In genomic region chr3:135491102-135491501, GRCm38 (mm10) we compare ENCODE assay signal across 24 mouse cellular contexts. TPM values are rescaled to one million over a fixed set of nuclear protein-coding genes. Genes with fewer than 3 reads are reported as not detected.
DNase-seq lines count a peak whose midpoint lies in the region; ATAC-seq and TF ChIP-seq lines count a peak whose summit lies in the region.
"Had no signal": no experiment of that assay in that cellular context is flagged by ENCODE, and none has a peak within 500 bp of the region (broad histone marks: within the 10 kb centered on the region; RNA-seq: fewer than 3 reads in every experiment).

No protein-coding gene starts in this region.

- no peaks in the 10 kb centered on the region for H3K36me3 ChIP-seq in kidney, adult 2 months (ENCODE audit: control insufficient read depth, insufficient read depth, low read length)
- no peaks in the 10 kb centered on the region for H3K36me3 ChIP-seq in limb, embryonic 11.5 days (ENCODE audit: control insufficient read depth, insufficient read depth, low read length)
- H3K36me3 ChIP-seq in limb, embryonic 10.5 days = no peaks in the 10 kb centered on the region
- H3K36me3 ChIP-seq in intestine, embryonic 16.5 days (ENCODE audit: control insufficient read depth, insufficient read depth, low read length) = no peaks in the 10 kb centered on the region; the same call in 1 of the 2 replicates
- H3K36me3 ChIP-seq in stomach, embryonic 16.5 days (ENCODE audit: control insufficient read depth, insufficient read depth, low read length) = no peaks in the 10 kb centered on the region
- no peaks in the 10 kb centered on the region for H3K36me3 ChIP-seq in thymus, adult 2 months (ENCODE audit: control insufficient read depth, insufficient read depth, low read length)
- H3K36me3 ChIP-seq: embryonic facial prominence, embryonic 13.5 days; forebrain, embryonic 12.5 days; hindbrain, embryonic 10.5 days had no signal

- H3K27me3 ChIP-seq in kidney, adult 2 months (replicated peaks; ENCODE audit: control insufficient read depth, insufficient read depth, low read length) = no peaks in the 10 kb centered on the region
- H3K27me3 ChIP-seq in limb, embryonic 11.5 days (ENCODE audit: control insufficient read depth, insufficient read depth, low read length) = no peaks in the 10 kb centered on the region
- H3K27me3 ChIP-seq in limb, embryonic 10.5 days (ENCODE audit: low read depth, poor library complexity, severe bottlenecking) = peaks cover 9% of the 10 kb centered on the region; the same call in 1 of the 2 replicates
- no peaks in the 10 kb centered on the region for H3K27me3 ChIP-seq in intestine, embryonic 16.5 days (replicated peaks; ENCODE audit: control insufficient read depth, insufficient read depth, low read length)
- no peaks in the 10 kb centered on the region for H3K27me3 ChIP-seq in stomach, embryonic 16.5 days (ENCODE audit: control insufficient read depth, insufficient read depth, low read length)
- H3K27me3 ChIP-seq in thymus, adult 2 months (ENCODE audit: control insufficient read depth, insufficient read depth, low read length) = no peaks in the 10 kb centered on the region
- H3K27me3 ChIP-seq: CH12.LX; forebrain, embryonic 12.5 days; heart, embryonic 15.5 days; Patski had no signal

- peaks cover 21% of the 10 kb centered on the region for H3K4me1 ChIP-seq in kidney, adult 2 months (ENCODE audit: control insufficient read depth, insufficient read depth, low read length)
- H3K4me1 ChIP-seq in limb, embryonic 11.5 days (ENCODE audit: control insufficient read depth, insufficient read depth, low read length) = no peaks in the 10 kb centered on the region
- H3K4me1 ChIP-seq in limb, embryonic 10.5 days = peaks cover 1% of the 10 kb centered on the region; the same call in 1 of the 2 replicates
- no peaks in the 10 kb centered on the region for H3K4me1 ChIP-seq in intestine, embryonic 16.5 days (ENCODE audit: control insufficient read depth, insufficient read depth, low read length)
- H3K4me1 ChIP-seq in stomach, embryonic 16.5 days (ENCODE audit: control insufficient read depth, insufficient read depth, low read length) = no peaks in the 10 kb centered on the region
- no peaks in the 10 kb centered on the region; the same call in 1 of the 2 replicates for H3K4me1 ChIP-seq in thymus, adult 2 months (replicated peaks; ENCODE audit: control insufficient read depth, insufficient read depth, low read length)
- H3K4me1 ChIP-seq: embryonic facial prominence, embryonic 13.5 days; forebrain, embryonic 12.5 days had no signal

- H3K9ac ChIP-seq in limb, embryonic 11.5 days (ENCODE audit: low read length) = no peak overlapping the region
- H3K9ac ChIP-seq in intestine, embryonic 16.5 days (ENCODE audit: low read depth, low read length) = no peak overlapping the region
- H3K9ac ChIP-seq in stomach, embryonic 16.5 days (ENCODE audit: low read length) = no peak overlapping the region
- H3K9ac ChIP-seq: embryonic facial prominence, embryonic 13.5 days; forebrain, embryonic 12.5 days; heart, embryonic 15.5 days had no signal

- no peak for ATAC-seq in limb, embryonic 11.5 days (ENCODE audit: insufficient number of reproducible peaks, low FRiP score, low TSS enrichment, low read depth)
- peak; percentile 40 for ATAC-seq in intestine, embryonic 16.5 days
- ATAC-seq in stomach, embryonic 16.5 days (ENCODE audit: insufficient read depth, low FRiP score) = peak; percentile 47; the same call in 1 of the 2 replicates
- ATAC-seq: activated CD4-positive, CD25-positive, alpha-beta regulatory T cell, adult 4 months; forebrain, embryonic 16.5 days; Patski had no signal

- TF ChIP-seq CTCF in kidney, adult 2 months (conservative IDR thresholded peaks at IDR 0.05; ENCODE audit: insufficient read depth, insufficient read length, low read depth, low read length) = no peak
- no peak for TF ChIP-seq CTCF in thymus, adult 2 months (IDR thresholded peaks at IDR 0.05; ENCODE audit: borderline replicate concordance, control insufficient read depth, extremely low read depth, insufficient read depth, low read length, poor library complexity)

- WGBS in kidney, adult 2 months = 49% methylated on average over 6 of the region's 6 CpGs
- WGBS in limb, embryonic 11.5 days = 84% methylated on average over 6 of the region's 6 CpGs
- WGBS in limb, embryonic 10.5 days = 86% methylated on average over 6 of the region's 6 CpGs
- 91% methylated on average over 6 of the region's 6 CpGs for WGBS in intestine, embryonic 16.5 days
- 70% methylated on average over 6 of the region's 6 CpGs for WGBS in stomach, embryonic 16.5 days
- 95% methylated on average over 6 of the region's 6 CpGs for WGBS in thymus, adult 2 months

- H3K9me3 ChIP-seq in limb, embryonic 11.5 days (ENCODE audit: control insufficient read depth, low read length) = no peaks in the 10 kb centered on the region
- no peaks in the 10 kb centered on the region for H3K9me3 ChIP-seq in limb, embryonic 10.5 days (replicated peaks)
- no peaks in the 10 kb centered on the region for H3K9me3 ChIP-seq in intestine, embryonic 16.5 days (ENCODE audit: control insufficient read depth, low read length)
- no peaks in the 10 kb centered on the region for H3K9me3 ChIP-seq in stomach, embryonic 16.5 days (replicated peaks; ENCODE audit: control insufficient read depth, low read length)
- H3K9me3 ChIP-seq: embryonic facial prominence, embryonic 13.5 days; forebrain, embryonic 12.5 days; heart, embryonic 15.5 days; hindbrain, embryonic 10.5 days had no signal

- peak overlapping the region; percentile 92 for H3K27ac ChIP-seq in kidney, adult 2 months (ENCODE audit: insufficient read depth, low read depth, low read length)
- H3K27ac ChIP-seq in limb, embryonic 11.5 days (replicated peaks; ENCODE audit: low read depth, low read length) = no peak overlapping the region
- H3K27ac ChIP-seq in limb, embryonic 10.5 days = no peak overlapping the region
- H3K27ac ChIP-seq in intestine, embryonic 16.5 days (ENCODE audit: low read length) = no peak overlapping the region
- no peak overlapping the region for H3K27ac ChIP-seq in stomach, embryonic 16.5 days (ENCODE audit: low read length)
- no peak overlapping the region for H3K27ac ChIP-seq in thymus, adult 2 months (ENCODE audit: control insufficient read depth, insufficient read depth, low read length)
- H3K27ac ChIP-seq: embryonic facial prominence, embryonic 13.5 days; forebrain, embryonic 12.5 days; heart, adult 2 months; heart, embryonic 15.5 days; hindbrain, embryonic 10.5 days had no signal

- H3K4me3 ChIP-seq in kidney, adult 2 months (ENCODE audit: insufficient read depth, low read depth, low read length) = no peak overlapping the region
- H3K4me3 ChIP-seq in limb, embryonic 11.5 days (ENCODE audit: low read depth, low read length) = no peak overlapping the region
- no peak overlapping the region for H3K4me3 ChIP-seq in limb, embryonic 10.5 days
- H3K4me3 ChIP-seq in intestine, embryonic 16.5 days (ENCODE audit: low read length) = no peak overlapping the region
- no peak overlapping the region for H3K4me3 ChIP-seq in stomach, embryonic 16.5 days (replicated peaks; ENCODE audit: low read length)
- no peak overlapping the region for H3K4me3 ChIP-seq in thymus, adult 2 months (ENCODE audit: control insufficient read depth, insufficient read depth, low read length)
- H3K4me3 ChIP-seq: embryonic facial prominence, embryonic 13.5 days; forebrain, embryonic 12.5 days; heart, adult 2 months; heart, embryonic 15.5 days; hindbrain, embryonic 10.5 days had no signal

- peak; percentile 58 for DNase-seq in kidney, adult 2 months
- DNase-seq in kidney, adult 18-20 months = no peak
- no peak for DNase-seq in limb, embryonic 11.5 days (ENCODE audit: low spot score)
- no peak for DNase-seq in limb, embryonic 10.5 days (ENCODE audit: low spot score)
- no peak for DNase-seq in thymus, adult 2 months
- no peak for DNase-seq in spleen, adult 18-20 months
- DNase-seq: adrenal gland, postnatal 25 days; cerebellum, adult 18-20 months; cerebellum, adult 9-11 months; cerebellum, postnatal 36 days; gastrocnemius, postnatal 10 days; heart, adult 2 months; heart, postnatal 14 days had no signal

- peak overlapping the region; percentile 4; the same call in 1 of the 2 replicates for H3K4me2 ChIP-seq in limb, embryonic 11.5 days (ENCODE audit: low read depth, severe bottlenecking)
- no peak overlapping the region for H3K4me2 ChIP-seq in intestine, embryonic 16.5 days (ENCODE audit: low read depth, low read length)
- no peak overlapping the region for H3K4me2 ChIP-seq in stomach, embryonic 16.5 days (ENCODE audit: low read depth, low read length)
- H3K4me2 ChIP-seq: embryonic facial prominence, embryonic 13.5 days; forebrain, embryonic 12.5 days; heart, embryonic 11.5 days; heart, embryonic 15.5 days had no signal

- TF ChIP-seq POLR2A in kidney, adult 2 months (IDR thresholded peaks at IDR 0.05; ENCODE audit: low read depth, low read length) = no peak
- no peak for TF ChIP-seq POLR2A in thymus, adult 2 months (IDR thresholded peaks at IDR 0.05; ENCODE audit: control insufficient read depth, extremely low read depth, insufficient read depth, low read length, poor library complexity)

RNA-seq across cellular contexts. Expression of gene Manba, which starts 5.7 kb away (rescaled TPM):
- 23.6 and 25.8 TPM in 2 replicates for polyA plus RNA-seq in kidney, adult 2 months (2012; rRNA removed)
- polyA plus RNA-seq in limb, embryonic 11.5 days (2014; fragmentation: Nextera tagmentation; extraction: Ambion mirVana) = 4.1 and 4.7 TPM in 2 replicates
- 1.9 and 2.5 TPM in 2 replicates for polyA plus RNA-seq in limb, embryonic 10.5 days (2016; fragmentation: Nextera tagmentation; extraction: Ambion mirVana)
- polyA plus RNA-seq in intestine, embryonic 16.5 days (2015; fragmentation: Nextera tagmentation; extraction: Ambion mirVana) = 20.1 and 21.3 TPM in 2 replicates
- 16.8 and 18.3 TPM in 2 replicates for polyA plus RNA-seq in stomach, embryonic 16.5 days (2015; fragmentation: Nextera tagmentation; extraction: Ambion mirVana)
- polyA plus RNA-seq in thymus, adult 2 months (2012; rRNA removed) = 7.2 and 7.6 TPM in 2 replicates

RNA-seq across cellular contexts. Expression of gene Ube2d3, which starts 53.2 kb away (rescaled TPM):
- polyA plus RNA-seq in kidney, adult 2 months (2012; rRNA removed) = 307 and 333 TPM in 2 replicates
- polyA plus RNA-seq in limb, embryonic 11.5 days (2014; fragmentation: Nextera tagmentation; extraction: Ambion mirVana) = 616 and 639 TPM in 2 replicates
- polyA plus RNA-seq in limb, embryonic 10.5 days (2016; fragmentation: Nextera tagmentation; extraction: Ambion mirVana) = 530 and 546 TPM in 2 replicates
- 497 and 511 TPM in 2 replicates for polyA plus RNA-seq in intestine, embryonic 16.5 days (2015; fragmentation: Nextera tagmentation; extraction: Ambion mirVana)
- 456 and 465 TPM in 2 replicates for polyA plus RNA-seq in stomach, embryonic 16.5 days (2015; fragmentation: Nextera tagmentation; extraction: Ambion mirVana)
- 552 and 608 TPM in 2 replicates for polyA plus RNA-seq in thymus, adult 2 months (2012; rRNA removed)
